Mouse (Mus musculus): ENCODE results near the gene Wbp1. TPM values are rescaled to one million over a fixed set of nuclear protein-coding genes. Genes with fewer than 3 reads are reported as not detected.

Gene Wbp1
- total and polyA plus RNA-seq, 3 experiments = 70.4 to 152 (median 74.6) TPM

DNA sequence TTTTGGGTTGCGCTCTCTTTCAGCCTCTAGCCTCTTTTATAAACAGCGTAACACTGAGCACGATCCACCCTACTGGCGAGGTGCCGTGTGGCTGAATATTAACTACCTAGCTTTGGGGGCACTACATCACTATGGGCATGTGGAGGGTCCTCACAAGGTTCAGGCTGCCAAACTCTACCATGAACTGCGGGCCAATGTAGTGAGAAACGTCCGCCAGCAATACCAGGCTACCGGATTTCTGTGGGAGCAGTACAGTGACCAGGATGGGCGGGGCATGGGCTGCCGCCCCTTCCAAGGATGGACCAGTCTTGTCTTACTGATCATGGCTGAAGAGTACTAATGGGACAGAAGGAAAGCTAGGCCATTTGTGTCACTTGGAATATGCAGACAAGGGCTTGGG lies 3.0 kb downstream of the Wbp1 start:
- H3K4me3 ChIP-seq = no peak overlapping the region
- peaks cover 5% of the 10 kb centered on the region for H3K4me1 ChIP-seq (ENCODE audit: control insufficient read depth, insufficient read depth, low read length)
- TF ChIP-seq POLR2A (IDR thresholded peaks at IDR 0.05; ENCODE audit: insufficient read depth, low read depth, low read length) = 0 out of 2 replicates have a peak, but pooled peaks have one; percentile 15
- TF ChIP-seq EP300 (IDR thresholded peaks at IDR 0.05; ENCODE audit: insufficient read depth, low read depth, low read length) = no peak
- 87% methylated on average over 11 of the region's 11 CpGs for WGBS
- no peaks in the 10 kb centered on the region for H3K27me3 ChIP-seq (ENCODE audit: control insufficient read depth, insufficient read depth, low read length)
- H3K79me2 ChIP-seq (replicated peaks; ENCODE audit: control insufficient read depth, insufficient read depth, low read length) = no peaks in the 10 kb centered on the region
- no peak overlapping the region for H3K9ac ChIP-seq (ENCODE audit: low read depth, low read length)
- H3K27ac ChIP-seq = no peak overlapping the region
- no peaks in the 10 kb centered on the region for H3K36me3 ChIP-seq (ENCODE audit: control insufficient read depth, insufficient read depth, low read length)
- DNase-seq = no peak
- intact Hi-C loops (cut with DNase I) = no loop called here

DNA sequence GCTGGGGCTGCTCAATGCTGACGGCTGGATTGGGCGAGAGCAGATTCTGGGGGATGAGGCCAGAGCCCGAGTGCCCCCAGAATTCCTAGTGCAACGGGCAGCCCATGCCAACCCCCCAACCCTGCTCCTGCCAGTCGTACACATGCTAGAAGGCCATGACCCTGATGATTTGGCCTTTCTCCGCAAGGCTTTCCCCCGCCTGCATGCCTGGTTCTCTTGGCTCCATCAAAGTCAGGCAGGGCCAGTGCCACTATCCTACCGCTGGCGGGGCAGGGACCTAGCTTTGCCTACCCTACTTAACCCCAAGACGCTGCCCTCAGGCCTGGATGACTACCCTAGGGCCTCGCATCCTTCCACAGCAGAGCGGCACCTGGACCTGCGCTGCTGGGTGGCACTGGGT lies 3.7 kb downstream of the Wbp1 start:
- Histone ChIP-seq H3K36me3 (ENCODE audit: control insufficient read depth, insufficient read depth, low read length) (no peaks in the 10 kb centered on the region), H3K4me3 (no peak overlapping the region), H3K79me2 (replicated peaks; ENCODE audit: control insufficient read depth, insufficient read depth, low read length) (no peaks in the 10 kb centered on the region), H3K4me1 (ENCODE audit: control insufficient read depth, insufficient read depth, low read length) (peaks cover 5% of the 10 kb centered on the region), H3K27ac (no peak overlapping the region), H3K27me3 (ENCODE audit: control insufficient read depth, insufficient read depth, low read length) (no peaks in the 10 kb centered on the region), H3K9ac (ENCODE audit: low read depth, low read length) (no peak overlapping the region)
- DNase-seq = no peak
- intact Hi-C loops (cut with DNase I) = loop anchor here (2.0 kb wide), 1 partner anchor 41 kb away; no protein-coding TSS in a partner anchor
- TF ChIP-seq EP300 (IDR thresholded peaks at IDR 0.05; ENCODE audit: insufficient read depth, low read depth, low read length) = no peak
- no peak for TF ChIP-seq CTCF (IDR thresholded peaks at IDR 0.05)
- no peak for TF ChIP-seq POLR2A (IDR thresholded peaks at IDR 0.05; ENCODE audit: insufficient read depth, low read depth, low read length)
- WGBS = 92% methylated on average over 13 of the region's 13 CpGs

DNA sequence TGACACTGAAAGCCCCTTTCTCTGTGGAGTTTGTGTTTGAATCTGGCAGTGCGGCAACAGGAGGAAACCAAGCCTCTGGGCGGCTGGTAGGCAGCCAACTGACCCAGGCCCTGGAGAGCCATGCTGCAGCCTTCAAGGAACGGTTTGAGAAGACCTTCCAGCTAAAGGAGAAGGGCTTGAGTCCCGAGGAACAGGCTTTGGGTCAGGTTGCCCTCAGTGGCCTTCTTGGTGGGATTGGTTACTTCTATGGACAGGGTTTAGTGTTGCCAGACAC lies 4.3 kb downstream of the Wbp1 start:
- no peak for DNase-seq
- TF ChIP-seq EP300 (IDR thresholded peaks at IDR 0.05; ENCODE audit: insufficient read depth, low read depth, low read length) (no peak), POLR2A (IDR thresholded peaks at IDR 0.05; ENCODE audit: insufficient read depth, low read depth, low read length) (no peak), CTCF (IDR thresholded peaks at IDR 0.05) (no peak)
- peaks cover 5% of the 10 kb centered on the region for H3K4me1 ChIP-seq (ENCODE audit: control insufficient read depth, insufficient read depth, low read length)
- H3K4me3 ChIP-seq = no peak overlapping the region
- no peak overlapping the region for H3K27ac ChIP-seq
- H3K9ac ChIP-seq (ENCODE audit: low read depth, low read length) = no peak overlapping the region
- intact Hi-C loops (cut with DNase I) = loop anchor here (2.0 kb wide), 1 partner anchor 42 kb away; no protein-coding TSS in a partner anchor
- no peaks in the 10 kb centered on the region for H3K79me2 ChIP-seq (replicated peaks; ENCODE audit: control insufficient read depth, insufficient read depth, low read length)
- H3K27me3 ChIP-seq (ENCODE audit: control insufficient read depth, insufficient read depth, low read length) = no peaks in the 10 kb centered on the region
- no peaks in the 10 kb centered on the region for H3K36me3 ChIP-seq (ENCODE audit: control insufficient read depth, insufficient read depth, low read length)
- WGBS = 86% methylated on average over 4 of the region's 4 CpGs

DNA sequence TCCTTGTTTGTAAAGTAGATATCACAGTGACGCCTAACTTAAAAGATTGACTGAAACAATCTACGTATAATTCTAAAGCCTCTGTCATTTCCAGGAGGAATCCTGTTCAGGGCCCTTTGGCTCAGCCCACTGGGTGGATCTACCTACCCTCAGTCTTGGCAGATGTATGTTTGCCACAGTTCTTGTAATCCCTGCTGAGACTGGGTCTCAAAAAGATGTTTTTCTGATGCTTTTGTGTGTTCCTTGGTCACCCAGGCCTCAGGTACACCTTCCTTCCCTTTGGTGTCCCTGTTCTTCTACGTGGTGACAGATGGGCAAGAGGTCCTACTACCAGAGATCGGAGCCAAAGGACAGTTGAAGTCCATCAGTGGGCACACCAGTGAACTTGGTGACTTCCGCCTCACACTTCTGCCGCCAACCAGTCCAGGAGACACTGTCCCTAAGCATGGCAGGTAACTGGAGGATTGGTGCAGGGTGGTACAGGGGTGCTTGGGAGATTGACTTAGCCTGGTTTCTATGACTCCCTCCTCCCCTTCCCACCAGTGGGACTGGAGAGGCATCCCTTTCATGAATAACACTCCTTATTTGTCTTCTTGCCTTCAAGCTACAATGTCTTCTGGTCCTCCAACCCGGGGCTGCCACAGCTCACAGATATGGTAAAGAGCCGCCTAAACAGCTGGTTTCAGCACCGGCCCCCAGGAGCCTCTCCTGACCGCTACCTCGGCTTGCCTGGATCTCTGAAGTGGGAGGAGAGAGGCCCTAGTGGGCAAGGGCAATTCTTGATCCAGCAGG lies 4.8 kb downstream of the Wbp1 start:
- Histone ChIP-seq H3K4me3 (peak overlapping the region; percentile 90), H3K79me2 (replicated peaks; ENCODE audit: control insufficient read depth, insufficient read depth, low read length) (no peaks in the 10 kb centered on the region), H3K27me3 (ENCODE audit: control insufficient read depth, insufficient read depth, low read length) (no peaks in the 10 kb centered on the region), H3K9ac (ENCODE audit: low read depth, low read length) (no peak overlapping the region), H3K27ac (no peak overlapping the region), H3K4me1 (ENCODE audit: control insufficient read depth, insufficient read depth, low read length) (peaks cover 5% of the 10 kb centered on the region), H3K36me3 (ENCODE audit: control insufficient read depth, insufficient read depth, low read length) (no peaks in the 10 kb centered on the region)
- intact Hi-C loops (cut with DNase I) = loop anchor here (2.0 kb wide), 1 partner anchor 42 kb away; no protein-coding TSS in a partner anchor
- DNase-seq = no peak
- TF ChIP-seq EP300 (IDR thresholded peaks at IDR 0.05; ENCODE audit: insufficient read depth, low read depth, low read length) = no peak
- TF ChIP-seq POLR2A (IDR thresholded peaks at IDR 0.05; ENCODE audit: insufficient read depth, low read depth, low read length) = no peak
- no peak for TF ChIP-seq CTCF (IDR thresholded peaks at IDR 0.05)
- 76% methylated on average over 11 of the region's 11 CpGs for WGBS

DNA sequence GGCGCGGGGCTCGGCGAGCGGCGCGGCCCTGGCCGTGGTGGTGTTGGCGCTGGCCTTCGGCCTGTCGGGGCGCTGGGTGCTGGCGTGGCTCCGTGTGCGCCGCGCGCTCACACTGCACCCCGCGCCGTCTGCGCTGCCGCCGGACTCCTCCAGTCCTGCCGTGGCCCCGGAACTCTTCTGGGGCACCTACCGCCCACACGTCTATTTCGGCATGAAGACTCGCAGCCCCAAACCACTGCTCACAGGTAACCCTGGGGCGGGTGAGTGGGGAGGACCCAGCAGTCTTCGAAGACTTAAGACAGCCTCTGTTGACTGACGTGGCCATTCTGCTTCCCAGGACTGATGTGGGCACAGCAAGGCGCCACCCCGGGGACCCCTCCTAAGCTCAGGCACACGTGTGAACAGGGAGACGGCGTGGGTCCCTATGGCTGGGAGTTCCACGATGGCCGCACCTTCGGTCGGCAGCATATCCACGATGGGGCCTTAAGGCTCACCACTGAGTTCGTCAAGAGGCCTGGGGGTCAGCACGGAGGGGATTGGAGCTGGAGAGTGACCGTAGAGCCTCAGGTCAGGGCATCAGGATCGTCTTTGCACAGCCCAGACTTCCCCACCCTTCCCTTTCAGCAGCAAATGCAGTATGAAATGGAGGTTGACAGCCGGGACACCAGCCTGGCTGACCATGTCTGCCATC lies 5.5 kb downstream of the Wbp1 start:
- no peaks in the 10 kb centered on the region for H3K36me3 ChIP-seq (ENCODE audit: control insufficient read depth, insufficient read depth, low read length)
- H3K9ac ChIP-seq (ENCODE audit: low read depth, low read length) = peak overlapping the region; percentile 77
- 1% methylated on average over 38 of the region's 48 CpGs for WGBS
- intact Hi-C loops (cut with DNase I) = loop anchor here (2.0 kb wide), 2 partner anchors 43 to 49 kb away; partner anchors contain the start of gene Dctn1
- no peaks in the 10 kb centered on the region for H3K27me3 ChIP-seq (ENCODE audit: control insufficient read depth, insufficient read depth, low read length)
- H3K4me1 ChIP-seq (ENCODE audit: control insufficient read depth, insufficient read depth, low read length) = peaks cover 5% of the 10 kb centered on the region
- no peak for TF ChIP-seq CTCF (IDR thresholded peaks at IDR 0.05)
- no peak for TF ChIP-seq EP300 (IDR thresholded peaks at IDR 0.05; ENCODE audit: insufficient read depth, low read depth, low read length)
- TF ChIP-seq POLR2A (IDR thresholded peaks at IDR 0.05; ENCODE audit: insufficient read depth, low read depth, low read length) = no peak
- peak overlapping the region; percentile 51 for H3K27ac ChIP-seq
- no peaks in the 10 kb centered on the region for H3K79me2 ChIP-seq (replicated peaks; ENCODE audit: control insufficient read depth, insufficient read depth, low read length)
- peak overlapping the region; percentile 90 for H3K4me3 ChIP-seq
- no peak for DNase-seq

All from heart, adult 2 months (tissue).